Mouse (Mus musculus): Measurements from ENCODE around the gene Kctd2.
A peak's percentile ranks its signal among the peaks of the same experiment; 100 is the strongest.
"Not testable (repeated sequence)": the region's sequence is repeated elsewhere in the genome, so short reads cannot be mapped to it uniquely, and the experiment has no call there.

Kctd2 gene

DNA sequence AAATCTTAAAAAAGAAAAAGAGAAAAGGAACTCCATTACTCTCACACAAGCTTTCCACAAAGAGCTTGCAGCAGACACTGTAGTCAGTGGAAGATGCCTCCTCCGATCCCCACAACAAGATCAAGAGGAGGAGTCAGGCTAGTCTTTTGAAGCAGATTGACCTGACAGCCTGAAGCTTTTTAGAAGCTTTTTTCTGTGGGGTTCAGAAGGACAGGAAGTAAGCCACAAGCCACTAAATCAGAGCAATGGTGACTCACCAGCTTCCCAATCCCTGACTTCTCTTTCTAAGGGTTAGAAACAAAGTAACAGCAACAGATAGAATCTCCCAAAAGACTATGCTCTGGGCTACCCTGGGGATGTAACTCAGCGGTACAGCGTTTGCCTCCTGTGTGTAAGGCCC lies 19.4 kb downstream of the Kctd2 start:
- DNase-seq (ENCODE audit: low read depth, low spot score), result no peak

DNA sequence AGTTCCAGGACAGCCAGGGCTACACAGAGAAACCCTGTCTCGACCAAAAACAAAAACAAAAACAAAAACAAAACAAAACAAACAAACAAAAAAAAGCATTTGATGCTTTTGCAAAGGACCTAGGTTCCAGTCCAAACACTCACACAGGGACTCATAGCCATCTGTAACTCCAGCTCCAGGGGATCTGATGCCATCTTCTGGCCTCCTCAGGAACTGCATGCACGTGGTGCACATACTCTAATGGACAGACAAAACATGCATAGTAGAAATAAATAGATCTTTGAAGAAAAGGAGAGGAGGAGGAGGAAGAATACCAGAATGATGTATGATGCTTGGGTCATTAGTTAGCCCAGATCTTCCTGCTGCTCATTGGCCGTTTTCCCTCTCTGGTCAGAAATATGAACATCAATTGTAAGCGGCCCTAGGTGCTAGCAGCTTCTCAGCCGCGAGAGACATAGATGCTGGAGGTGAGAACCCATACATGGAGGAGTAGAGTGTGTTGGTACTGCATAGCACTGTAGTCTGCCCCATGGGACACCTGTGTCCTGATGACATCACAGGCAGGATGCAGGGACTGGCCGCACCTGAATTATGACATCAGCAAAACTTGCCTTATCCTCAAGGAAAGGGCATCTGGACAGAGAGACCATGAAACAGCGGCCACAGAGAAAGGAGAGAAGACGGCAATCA lies 20.1 kb downstream of the Kctd2 start, which contains the start of gene Trim80:
TSS of gene Trim80 (plus strand) at position 640 of the 690 bp plus-strand sequence.
- no peak for DNase-seq (ENCODE audit: low read depth, low spot score)

DNA sequence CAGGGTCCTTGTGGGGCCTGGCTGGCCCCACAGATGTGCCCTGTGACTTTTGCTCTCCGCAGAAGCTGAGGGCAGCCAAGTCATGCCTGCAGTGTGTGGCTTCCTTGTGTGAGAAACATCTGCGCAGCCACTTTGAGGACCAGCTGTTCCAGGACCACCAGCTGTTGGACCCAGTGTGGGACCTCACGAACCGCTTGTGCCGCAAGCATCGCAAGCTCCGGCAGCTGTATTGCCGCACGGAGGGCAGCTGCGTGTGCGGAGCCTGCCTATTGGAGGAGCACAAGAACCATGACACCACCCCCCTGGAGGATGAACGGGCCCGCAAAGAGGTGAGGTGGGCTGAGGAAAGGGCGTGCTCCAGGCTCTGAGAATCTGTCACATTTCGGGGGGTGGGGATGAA lies 21.5 kb downstream of the Kctd2 start:
- DNase-seq (ENCODE audit: low read depth, low spot score), result no peak

DNA sequence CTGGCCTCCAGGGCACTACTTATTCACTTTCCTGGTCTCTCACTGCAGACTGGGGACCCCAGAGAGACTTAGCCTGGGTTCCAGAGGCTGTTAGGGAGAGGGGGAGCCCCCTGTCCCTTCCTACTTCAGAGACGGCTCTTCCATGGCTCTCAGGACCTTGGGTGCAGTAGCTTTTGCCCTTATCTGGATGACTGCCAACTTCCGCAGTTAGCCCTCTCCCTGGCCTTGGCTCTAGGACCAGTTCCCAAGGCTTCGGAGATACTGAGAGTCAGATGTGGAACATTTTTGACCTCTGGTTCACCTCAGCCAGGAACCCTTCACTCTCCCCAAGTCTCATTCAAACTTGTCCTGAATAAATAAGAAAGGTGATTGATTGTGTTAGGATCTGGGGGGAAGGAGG lies 27.0 kb downstream of the Kctd2 start:
- no peak for DNase-seq (ENCODE audit: low read depth, low spot score)

DNA sequence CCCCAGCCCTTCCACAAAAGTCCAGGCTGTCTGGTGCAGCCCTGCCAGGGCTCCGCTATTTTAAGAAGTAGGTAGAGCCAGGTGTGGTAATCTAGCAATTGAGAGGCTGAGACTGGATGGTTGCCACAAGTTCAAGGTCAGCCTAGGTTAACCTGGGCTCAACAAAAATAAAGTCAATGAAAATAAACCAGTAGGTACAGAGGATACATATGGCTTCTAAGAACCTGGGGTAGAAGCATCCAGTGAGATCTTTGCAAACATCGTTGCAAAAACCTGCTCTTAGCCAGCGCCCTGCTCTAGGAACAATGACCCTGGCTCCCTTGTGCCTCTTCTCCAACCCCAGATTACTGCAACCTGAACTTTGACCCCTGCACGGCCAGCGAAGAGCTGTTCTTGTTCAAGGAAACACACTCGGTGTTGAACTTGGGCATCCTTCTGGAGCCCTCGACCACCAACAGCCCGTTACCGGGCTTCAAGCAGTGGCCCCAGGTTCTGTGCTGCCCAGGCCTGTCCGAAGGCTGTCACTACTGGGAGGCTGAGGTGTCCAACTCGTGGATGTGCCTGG lies 27.5 kb downstream of the Kctd2 start:
- no peak for DNase-seq (ENCODE audit: low read depth, low spot score)

DNA sequence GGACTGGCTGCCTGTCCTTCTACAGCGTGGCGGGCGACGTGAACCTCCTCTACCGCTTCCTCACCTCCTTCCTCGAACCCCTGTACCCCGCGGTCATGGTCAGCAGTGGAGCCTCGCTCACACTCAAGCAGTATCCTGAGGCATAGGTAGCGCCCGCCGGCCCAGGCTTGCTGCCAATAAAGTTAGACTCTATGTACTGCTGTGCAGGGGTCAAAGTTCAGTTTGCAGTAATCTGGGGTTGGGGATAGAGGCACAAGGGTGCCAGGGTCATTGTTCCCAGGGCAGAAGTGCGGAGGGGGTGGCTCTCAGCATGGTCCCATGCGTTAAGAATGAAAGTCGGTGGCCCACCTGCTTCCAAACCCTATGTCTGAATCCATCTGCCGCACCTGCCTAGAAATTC lies 28.1 kb downstream of the Kctd2 start:
- DNase-seq (ENCODE audit: low read depth, low spot score), result no peak

DNA sequence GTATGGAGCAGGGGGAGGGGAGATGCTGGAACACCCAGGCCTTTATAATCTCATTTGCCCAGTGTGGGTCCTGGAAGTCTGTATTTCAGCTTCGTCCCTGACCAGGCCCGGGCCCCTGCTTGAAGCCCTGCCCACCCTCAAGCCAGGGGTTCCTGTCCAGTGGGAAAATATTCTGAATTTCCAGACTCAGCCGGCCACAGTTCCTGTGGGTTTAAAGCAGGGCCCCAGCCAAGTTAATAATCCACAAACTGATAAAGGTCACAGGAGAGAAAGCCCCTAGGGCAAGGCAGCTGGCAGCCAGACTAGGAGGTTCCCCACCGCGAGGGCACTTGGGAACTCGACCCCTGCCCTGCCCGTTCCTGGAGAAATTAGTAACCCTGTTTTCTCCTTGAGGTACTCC lies 29.1 kb downstream of the Kctd2 start:
- DNase-seq (ENCODE audit: low read depth, low spot score), result no peak

DNA sequence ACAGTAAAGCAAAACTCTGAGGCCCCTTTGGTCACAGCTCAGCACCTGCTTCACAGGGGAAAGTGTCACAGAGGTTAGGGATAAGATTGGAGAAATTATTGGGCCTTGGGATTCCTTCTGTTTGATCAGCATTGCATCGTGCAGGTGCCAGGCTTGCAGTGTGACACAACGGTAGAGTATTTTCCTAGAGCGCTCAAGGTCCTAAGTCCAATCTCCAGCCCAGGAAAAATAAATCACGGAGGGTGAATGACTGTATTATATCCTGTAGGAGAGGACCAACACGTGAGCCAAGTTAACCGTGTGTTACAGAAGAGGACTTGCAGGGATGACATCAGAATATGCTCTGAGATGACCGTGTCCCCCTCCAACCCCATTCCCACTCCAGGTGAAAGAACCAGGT lies 30.2 kb downstream of the Kctd2 start:
- DNase-seq (ENCODE audit: low read depth, low spot score), result no peak

DNA sequence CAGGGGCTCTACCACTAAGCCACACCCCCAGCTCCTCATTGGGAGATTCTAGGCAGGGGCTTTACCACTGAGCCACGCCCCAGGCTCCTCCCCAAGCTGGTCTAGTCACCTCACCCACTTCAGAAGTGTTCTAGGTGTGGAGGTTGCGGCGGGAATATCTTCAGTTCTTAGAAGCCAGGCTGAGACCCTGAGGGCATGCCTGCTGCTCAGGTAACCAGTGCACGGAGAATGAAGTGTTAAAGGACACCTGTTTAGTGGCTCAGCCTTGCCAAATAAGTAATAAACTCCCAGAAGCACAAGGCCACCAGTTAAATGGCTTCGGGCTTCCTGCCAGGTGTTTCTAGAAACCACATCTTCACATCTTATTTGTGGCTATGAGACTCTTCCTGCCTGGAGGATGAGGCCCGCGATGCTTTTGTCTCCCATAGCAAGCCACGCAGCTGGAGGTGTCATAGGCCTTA lies 31.9 kb downstream of the Kctd2 start:
- no peak for DNase-seq (ENCODE audit: low read depth, low spot score)

DNA sequence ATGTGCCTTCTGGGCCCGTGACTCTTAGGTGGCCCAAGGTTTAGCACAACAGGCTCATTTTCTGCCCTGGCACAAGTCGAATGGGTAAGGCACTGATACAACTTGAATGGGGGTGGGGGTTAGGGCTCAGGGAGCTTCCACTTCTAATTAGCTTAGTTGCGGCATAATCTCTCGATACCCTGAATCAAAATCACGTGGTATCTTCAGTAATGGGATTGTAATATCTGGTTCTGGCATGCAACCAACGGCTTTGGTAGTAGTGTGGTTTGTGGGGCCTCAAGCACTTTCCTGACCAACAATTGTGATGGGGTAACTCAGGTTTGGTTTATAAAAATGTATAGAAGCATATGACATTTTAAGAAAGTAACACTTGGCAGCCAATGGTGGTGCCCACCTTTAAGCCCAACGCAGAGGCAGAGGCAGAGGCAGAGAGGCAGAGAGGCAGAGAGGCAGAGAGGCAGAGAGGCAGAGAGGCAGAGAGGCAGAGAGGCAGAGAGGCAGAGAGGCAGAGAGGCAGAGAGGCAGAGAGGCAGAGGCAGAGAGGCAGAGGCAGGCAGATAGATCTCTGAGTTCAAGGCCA lies 32.4 kb downstream of the Kctd2 start:
- peak; percentile 66 for DNase-seq (ENCODE audit: low read depth, low spot score)

DNA sequence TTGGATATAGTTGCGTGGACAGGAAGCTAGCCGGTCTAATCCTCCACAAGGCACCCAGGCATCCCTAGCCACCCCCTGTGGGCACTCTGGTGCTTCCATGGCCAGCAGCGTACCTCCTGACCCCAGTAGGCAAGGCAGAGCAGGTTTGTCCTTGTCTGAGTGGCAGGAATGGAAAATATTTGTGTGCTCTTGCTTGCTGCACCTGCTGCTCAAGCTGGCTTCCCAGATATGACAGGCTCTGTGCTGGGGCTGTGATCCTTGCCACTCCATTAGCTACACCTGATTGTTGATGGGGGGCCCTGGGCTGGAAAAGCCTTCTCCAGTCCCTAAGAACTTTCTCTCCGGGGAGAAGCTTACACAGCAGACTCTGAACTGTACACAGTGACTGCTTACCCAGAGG lies 33.4 kb downstream of the Kctd2 start:
- no peak for DNase-seq (ENCODE audit: low read depth, low spot score)

DNA sequence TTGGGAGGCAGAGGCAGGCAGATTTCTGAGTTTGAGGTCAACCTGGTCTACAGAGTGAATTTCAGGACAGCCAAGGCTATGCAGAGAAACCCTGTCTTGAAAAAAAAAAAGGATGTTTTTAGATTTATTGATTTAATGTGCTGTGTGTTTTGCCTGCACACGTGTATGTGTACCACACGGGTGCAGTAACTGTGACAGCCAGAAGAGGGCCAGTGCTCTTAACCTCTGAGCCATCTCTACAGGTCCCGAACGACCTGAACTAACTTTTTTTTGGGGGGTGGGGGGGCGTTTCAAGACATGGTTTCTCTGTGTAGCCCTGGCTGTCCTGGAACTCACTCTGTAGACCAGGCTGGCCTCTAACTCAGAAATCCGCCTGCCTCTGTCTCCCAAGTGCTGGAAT lies 34.9 kb downstream of the Kctd2 start:
- not testable (repeated sequence) for DNase-seq (ENCODE audit: low read depth, low spot score)

DNA sequence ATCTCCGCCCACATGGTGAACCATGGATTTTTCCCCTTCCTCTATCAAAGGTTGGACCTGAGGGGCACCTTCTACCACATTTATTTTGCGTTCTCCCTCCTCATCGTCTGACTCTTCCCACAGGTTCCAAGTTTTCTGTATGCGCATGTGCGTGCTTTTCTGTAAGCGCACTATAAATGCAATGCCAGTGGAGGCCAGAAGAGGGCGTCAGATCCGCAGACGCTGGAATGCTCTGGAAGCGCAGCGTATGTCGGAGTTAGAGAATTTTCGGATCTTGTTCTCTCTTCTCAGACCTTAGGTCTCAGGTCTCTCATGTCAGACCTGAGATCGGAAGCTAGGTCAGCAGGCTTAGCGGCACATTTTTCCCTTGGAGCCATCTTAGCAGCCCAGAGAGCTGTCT lies 35.7 kb downstream of the Kctd2 start:
- no peak for DNase-seq (ENCODE audit: low read depth, low spot score)

DNA sequence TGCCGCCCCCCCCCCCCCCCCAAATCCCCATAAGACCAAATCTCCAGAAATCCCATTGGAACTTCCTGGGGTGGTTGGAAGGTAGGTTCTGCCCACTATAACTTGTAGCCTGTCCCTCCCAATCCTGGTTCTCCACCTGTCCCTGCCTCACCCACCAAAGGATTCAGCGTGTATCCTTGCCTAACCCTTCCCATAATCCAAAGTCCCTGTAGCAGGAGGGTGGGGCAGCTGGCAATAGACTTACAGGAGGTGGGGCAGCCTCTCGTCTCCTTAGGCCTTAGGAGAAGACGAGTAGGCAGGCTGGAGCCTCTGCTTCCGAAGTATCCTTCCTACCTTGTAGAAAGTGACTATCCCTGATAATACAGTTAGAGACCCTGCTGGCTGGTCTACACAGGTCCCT lies 36.3 kb downstream of the Kctd2 start:
- DNase-seq (ENCODE audit: low read depth, low spot score), result no peak

DNA sequence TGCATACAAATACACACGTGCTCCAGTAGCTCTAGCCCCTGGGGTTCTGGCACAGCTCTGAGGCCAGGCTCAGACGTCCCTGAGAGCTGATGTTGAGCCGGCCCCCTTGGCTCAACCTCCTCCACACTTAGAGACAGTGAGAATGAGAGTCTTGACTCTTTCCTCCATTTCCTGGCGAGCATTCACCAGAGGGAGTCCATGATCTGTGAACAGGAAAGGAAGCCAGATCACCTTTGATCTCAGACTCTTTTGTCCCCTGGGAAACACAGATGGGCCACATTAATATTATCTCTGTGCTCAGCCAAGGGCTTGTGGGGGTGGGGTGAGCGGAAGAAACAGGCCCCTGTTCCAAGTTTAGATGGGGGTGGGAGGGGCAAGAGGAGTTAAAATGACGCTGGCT lies 37.5 kb downstream of the Kctd2 start:
- no peak for DNase-seq (ENCODE audit: low read depth, low spot score)

DNA sequence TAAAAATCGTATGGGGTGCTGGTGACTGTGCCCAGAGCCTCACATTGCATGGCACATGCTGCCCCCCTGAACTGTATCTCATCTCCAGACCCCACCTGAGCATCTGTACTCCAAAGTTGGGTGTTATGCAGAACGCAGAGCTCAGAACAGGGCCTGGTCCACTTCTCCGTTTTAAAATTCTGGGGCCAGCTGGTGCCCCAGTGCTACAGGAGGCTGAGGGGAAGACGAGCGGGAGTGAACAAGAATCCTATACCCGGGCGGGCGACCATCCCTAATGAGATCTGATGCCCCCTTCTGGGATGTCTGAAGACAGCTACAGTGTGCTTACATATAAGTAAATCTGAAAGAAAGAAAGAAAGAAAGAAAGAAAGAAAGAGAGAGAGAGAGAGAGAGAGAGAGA lies 41.0 kb downstream of the Kctd2 start:
- no peak for DNase-seq (ENCODE audit: low read depth, low spot score)

DNA sequence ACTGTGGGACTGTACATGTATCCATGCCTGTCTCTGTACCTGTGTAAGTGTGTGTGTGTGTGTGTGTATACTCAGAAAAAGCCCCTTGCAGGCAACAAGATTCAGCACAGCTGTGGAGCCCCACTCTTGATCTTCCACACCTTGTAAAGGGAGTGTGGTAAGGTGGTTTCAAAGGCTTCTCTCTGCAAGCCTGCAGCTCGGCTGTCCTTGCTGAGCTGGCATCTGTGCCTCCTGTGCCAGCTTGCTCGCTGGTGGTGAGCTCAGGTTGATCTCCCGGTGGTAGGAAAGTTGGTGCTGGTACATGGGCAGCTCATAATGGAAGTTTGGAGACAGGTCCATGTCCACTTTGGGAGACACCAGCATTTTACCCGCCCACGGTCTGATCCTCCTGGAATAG lies 41.9 kb downstream of the Kctd2 start:
- no peak for DNase-seq (ENCODE audit: low read depth, low spot score)

DNA sequence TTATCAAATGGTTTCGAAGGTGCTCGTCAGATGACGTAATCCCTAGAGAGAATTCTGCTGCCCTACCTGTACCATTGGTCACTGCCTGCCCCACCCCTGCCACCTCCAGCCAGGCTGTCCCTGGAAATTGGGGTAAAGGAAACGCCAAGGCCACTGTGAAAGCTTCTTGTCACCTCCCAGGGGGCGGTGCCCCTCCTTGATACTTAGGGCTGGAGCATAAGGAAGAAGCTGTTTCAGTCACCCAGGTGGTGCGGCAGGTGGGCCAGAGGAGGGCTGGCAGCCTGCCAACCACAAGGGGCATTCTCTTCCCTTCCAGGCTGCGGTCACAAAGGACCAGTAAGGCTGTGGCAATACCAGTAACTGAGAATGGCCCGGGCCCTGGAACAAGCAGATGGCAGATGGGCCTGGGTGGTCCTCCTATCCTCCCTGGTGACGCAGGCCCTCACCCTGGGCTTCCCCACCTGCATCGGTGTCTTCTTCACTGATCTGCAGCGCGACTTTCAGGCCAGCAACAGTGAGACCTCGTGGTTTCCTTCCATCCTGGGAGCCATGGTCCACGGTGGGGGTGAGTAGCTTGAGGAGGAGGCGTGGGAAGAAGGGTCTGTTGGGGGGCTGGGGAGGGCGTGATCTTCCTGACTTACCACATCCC lies 42.4 kb downstream of the Kctd2 start, which contains the start of gene Slc16a5:
TSS of gene Slc16a5 (plus strand) at position 232 of the 649 bp plus-strand sequence.
- DNase-seq (ENCODE audit: low read depth, low spot score), result no peak

DNA sequence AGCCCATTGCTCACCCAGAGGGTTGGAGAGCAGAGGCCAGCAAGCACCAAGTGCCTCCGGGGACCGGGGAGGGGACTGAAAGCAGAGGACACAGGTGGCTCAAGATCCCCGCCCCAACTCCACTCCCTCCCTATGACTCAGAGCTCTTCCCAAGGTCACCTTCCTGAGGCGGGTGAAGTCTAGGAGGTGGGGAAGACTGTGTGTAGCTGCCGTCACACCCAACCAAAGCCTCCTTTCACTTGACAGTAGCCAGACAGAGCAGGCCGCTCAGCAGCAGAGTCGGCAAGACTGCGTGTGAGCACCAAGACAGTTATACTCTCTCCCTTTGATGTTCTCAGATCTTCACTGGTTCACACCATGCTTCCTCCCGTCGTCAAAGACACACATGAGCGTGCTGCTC lies 43.5 kb downstream of the Kctd2 start:
- DNase-seq (ENCODE audit: low read depth, low spot score), result no peak

DNA sequence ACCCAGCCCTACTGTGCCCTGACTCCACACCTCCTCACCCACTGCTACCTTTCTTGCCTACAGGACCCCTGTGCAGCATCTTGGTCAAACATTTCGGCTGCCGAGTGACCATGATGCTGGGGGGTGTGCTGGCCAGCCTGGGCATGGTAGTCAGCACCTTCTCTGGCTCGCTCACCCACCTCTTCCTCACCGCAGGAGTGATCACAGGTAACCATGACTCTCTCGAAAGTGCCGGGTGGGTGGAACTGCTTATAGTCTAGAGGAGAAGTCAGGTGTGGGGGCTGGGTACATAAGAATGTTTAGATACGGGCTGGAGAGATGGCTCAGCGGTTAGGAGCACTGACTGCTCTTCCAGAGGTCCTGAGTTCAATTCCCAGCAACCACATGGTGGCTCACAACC lies 44.9 kb downstream of the Kctd2 start:
- no peak for DNase-seq (ENCODE audit: low read depth, low spot score)

DNA sequence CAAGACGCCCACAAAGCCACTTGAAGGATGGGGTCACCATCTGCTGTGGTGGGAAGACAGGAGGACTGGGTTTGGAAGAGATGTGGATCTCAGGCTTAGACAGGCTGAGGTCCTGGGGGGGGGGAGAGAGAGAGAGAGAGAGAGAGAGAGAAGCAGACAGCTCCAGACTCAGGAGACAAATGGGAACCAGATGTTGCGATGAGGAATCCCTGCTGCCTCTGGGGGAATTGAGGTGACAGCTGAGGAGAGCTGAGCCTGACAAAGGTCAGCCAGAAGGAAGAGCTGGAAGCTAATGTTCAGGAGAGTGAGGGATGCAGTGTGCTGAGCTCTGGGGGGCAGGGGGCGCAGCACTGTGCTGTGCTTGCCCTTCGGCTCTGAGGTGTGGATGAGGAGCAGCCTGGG lies 47.3 kb downstream of the Kctd2 start:
- DNase-seq (ENCODE audit: low read depth, low spot score), result no peak

DNA sequence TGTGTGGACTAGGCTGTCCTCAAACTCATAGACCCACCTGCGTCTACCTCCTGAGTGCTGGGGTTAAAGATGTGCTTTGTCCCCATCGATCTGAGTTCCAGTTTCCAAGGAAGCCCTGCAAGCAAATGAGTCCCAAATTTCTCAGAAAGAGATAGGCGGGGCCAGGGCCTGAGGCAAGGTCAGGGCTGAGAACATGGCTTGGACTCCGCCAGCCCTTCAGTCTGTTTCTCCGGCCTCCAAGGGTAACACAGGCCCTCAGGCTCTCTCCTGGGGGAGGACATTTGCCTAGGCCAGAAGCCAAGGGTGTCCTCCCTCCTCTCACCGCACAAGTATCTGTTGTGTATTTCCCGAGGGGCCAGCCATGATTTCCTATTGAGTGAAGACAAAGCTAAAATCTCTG lies 52.3 kb downstream of the Kctd2 start:
- no peak for DNase-seq (ENCODE audit: low read depth, low spot score)
